Mouse (Mus musculus) embryonic fibroblast, embryonic 13.5 days (primary cell): Measurements from ENCODE around the gene Etl4.

ENCODE experiments used
- CTCF ChIP-seq: IDR thresholded peaks from 2 replicates; pipeline ENCODE4 v1.5.1; 2011; ENCODE audit warnings: mild to moderate bottlenecking, control low read depth, low read length, moderate library complexity, borderline replicate concordance; ENCODE audit not compliant: insufficient read depth
- POLR2A ChIP-seq: IDR thresholded peaks from 2 replicates; pipeline ENCODE4 v1.6.1; 2011; ENCODE audit warnings: low read depth, mild to moderate bottlenecking, control low read depth, low read length, moderate library complexity

DNA sequence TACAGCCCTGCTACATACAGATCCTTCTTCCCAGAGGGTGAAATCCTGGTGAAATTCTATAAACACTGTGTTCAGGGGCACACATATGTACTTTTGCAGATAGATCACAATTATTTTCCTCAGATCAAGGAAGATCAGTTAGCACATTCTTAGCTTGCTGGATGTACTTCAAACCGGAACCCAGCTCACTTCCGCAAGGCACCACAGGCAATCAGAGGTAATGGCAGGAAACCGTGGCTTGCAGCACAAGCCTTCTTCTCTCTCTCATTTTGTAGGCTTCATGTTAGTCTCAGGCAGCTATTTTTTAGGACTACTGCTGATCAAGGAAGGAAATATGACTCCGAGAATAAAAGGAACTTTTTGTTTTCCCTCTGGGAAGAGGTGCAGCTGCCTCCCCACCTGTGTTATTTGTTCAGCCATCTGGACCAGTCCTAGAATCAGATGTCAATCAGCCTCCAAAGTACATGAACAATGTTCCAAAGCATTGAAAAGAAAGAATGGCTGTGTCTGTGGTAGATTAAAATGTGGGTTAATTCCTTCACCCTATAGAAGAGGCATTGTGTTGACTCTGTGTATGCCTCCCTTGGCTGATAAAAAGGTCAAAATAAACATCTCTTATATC, 338.6 kb downstream of the Etl4 start:
- TF ChIP-seq POLR2A (no peak), CTCF (no peak)
